Mouse (Mus musculus): ENCODE measurements at regions not wholly inside any gene's neighbourhood (a gene's known extent, or its start where the extent isn't known, plus 50 kb on each side); places are given as distances from the start of the nearest gene placed in this dataset.

DNA sequence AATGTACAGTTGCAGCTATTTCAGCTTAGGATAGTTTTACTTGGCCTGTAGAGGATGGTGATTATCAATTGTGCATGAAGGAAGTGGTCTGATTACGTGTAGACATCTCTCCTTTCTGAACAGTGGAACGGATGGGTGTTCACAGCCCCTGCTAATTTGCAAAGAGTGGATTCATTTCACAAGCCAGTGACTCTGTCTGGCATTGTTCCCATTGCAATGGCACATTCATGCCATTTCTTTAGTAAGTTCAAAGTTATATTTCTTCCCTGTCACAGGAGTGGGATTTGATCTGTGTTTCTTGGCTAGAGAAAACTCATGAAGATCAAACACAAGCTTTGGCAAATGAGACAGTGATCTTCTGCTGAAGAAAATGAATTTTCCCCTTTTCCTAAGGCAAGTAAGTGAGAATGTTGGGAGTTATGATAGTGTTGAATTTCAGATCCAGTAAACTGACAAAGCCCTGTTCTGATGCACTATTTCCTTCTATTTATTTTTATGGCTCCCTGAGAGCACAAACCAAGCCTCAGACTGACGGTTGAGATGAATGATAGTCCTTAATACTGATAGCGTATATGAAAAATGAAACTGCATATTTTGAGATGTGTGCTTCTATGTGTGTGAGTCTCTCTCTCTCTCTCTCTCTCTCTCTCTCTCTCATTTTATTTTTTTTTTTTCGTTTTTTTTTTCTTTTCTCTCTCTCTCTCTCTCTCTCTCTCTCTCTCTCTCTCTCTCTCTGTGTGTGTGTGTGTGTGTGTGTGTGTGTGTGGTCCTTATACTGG is 78.8 kb upstream of the Bmp2 start:
- H3K36me3 ChIP-seq (ENCODE audit: control insufficient read depth, insufficient read depth, low read length) = no peaks in the 10 kb centered on the region
- no peaks in the 10 kb centered on the region for H3K27me3 ChIP-seq (replicated peaks; ENCODE audit: control insufficient read depth, insufficient read depth, low read length)
- no peak overlapping the region for H3K4me2 ChIP-seq (ENCODE audit: low read depth, low read length)
- no peak overlapping the region for H3K4me3 ChIP-seq (ENCODE audit: low read length)
- H3K9me3 ChIP-seq (ENCODE audit: control insufficient read depth, low read length) = no peaks in the 10 kb centered on the region
- H3K4me1 ChIP-seq (ENCODE audit: control insufficient read depth, insufficient read depth, low read length) = no peaks in the 10 kb centered on the region
- H3K27ac ChIP-seq (ENCODE audit: low read length) = no peak overlapping the region
- WGBS = 71% methylated on average over 5 of the region's 5 CpGs
- H3K9ac ChIP-seq (ENCODE audit: low read depth, low read length) = no peak overlapping the region
- ATAC-seq = no peak

DNA sequence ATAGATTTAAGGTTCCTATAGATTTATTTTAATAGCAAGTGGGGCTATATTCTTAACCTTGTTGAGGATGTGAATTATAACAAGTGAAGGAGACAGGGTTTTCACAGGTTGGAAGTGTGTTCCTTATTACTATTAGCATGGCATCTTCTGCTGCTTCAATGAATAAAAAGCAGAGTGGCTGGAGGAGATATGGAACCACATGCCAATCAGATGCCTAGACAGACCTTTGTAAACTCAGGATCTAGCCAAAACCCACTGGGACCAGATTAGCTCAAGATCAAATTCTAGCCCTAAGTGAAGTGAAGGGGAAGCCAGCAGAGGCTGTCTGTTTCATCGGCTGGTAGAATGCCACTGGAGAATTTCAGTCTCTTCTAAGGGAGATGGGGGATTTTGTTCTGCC is 77.8 kb upstream of the Bmp2 start:
- no peak for ATAC-seq
- Histone ChIP-seq H3K4me3 (ENCODE audit: low read length) (no peak overlapping the region), H3K4me2 (ENCODE audit: low read depth, low read length) (no peak overlapping the region), H3K36me3 (ENCODE audit: control insufficient read depth, insufficient read depth, low read length) (no peaks in the 10 kb centered on the region), H3K9me3 (ENCODE audit: control insufficient read depth, low read length) (no peaks in the 10 kb centered on the region), H3K4me1 (ENCODE audit: control insufficient read depth, insufficient read depth, low read length) (no peaks in the 10 kb centered on the region), H3K27ac (ENCODE audit: low read length) (no peak overlapping the region), H3K27me3 (replicated peaks; ENCODE audit: control insufficient read depth, insufficient read depth, low read length) (no peaks in the 10 kb centered on the region), H3K9ac (ENCODE audit: low read depth, low read length) (no peak overlapping the region)
- WGBS = 74% methylated on average over 1 of the region's 1 CpGs

GRCm38 (mm10) chr2:133480870-133481269 is 71.1 kb upstream of the Bmp2 start:
- 67% methylated on average over 3 of the region's 3 CpGs for WGBS
- H3K27me3 ChIP-seq (replicated peaks; ENCODE audit: control insufficient read depth, insufficient read depth, low read length) = no peaks in the 10 kb centered on the region
- no peaks in the 10 kb centered on the region for H3K36me3 ChIP-seq (ENCODE audit: control insufficient read depth, insufficient read depth, low read length)
- H3K4me1 ChIP-seq (ENCODE audit: control insufficient read depth, insufficient read depth, low read length) = peaks cover 3% of the 10 kb centered on the region
- peak overlapping the region; percentile 20; the same call in 1 of the 2 replicates for H3K4me2 ChIP-seq (ENCODE audit: low read depth, low read length)
- peak overlapping the region; percentile 35 for H3K27ac ChIP-seq (ENCODE audit: low read length)
- H3K9ac ChIP-seq (ENCODE audit: low read depth, low read length) = no peak overlapping the region
- no peak overlapping the region for H3K4me3 ChIP-seq (ENCODE audit: low read length)
- peak; percentile 97 for ATAC-seq
- no peaks in the 10 kb centered on the region for H3K9me3 ChIP-seq (ENCODE audit: control insufficient read depth, low read length)

GRCm38 (mm10) chr2:133481305-133481704 is 70.7 kb upstream of the Bmp2 start:
- Histone ChIP-seq H3K27me3 (replicated peaks; ENCODE audit: control insufficient read depth, insufficient read depth, low read length) (no peaks in the 10 kb centered on the region), H3K27ac (ENCODE audit: low read length) (peak overlapping the region; percentile 35), H3K4me2 (ENCODE audit: low read depth, low read length) (peak overlapping the region; percentile 20; the same call in 1 of the 2 replicates), H3K9me3 (ENCODE audit: control insufficient read depth, low read length) (no peaks in the 10 kb centered on the region), H3K36me3 (ENCODE audit: control insufficient read depth, insufficient read depth, low read length) (no peaks in the 10 kb centered on the region), H3K4me1 (ENCODE audit: control insufficient read depth, insufficient read depth, low read length) (peaks cover 3% of the 10 kb centered on the region), H3K9ac (ENCODE audit: low read depth, low read length) (no peak overlapping the region), H3K4me3 (ENCODE audit: low read length) (no peak overlapping the region)
- peak; percentile 35 for ATAC-seq
- WGBS = 75% methylated on average over 6 of the region's 6 CpGs

GRCm38 (mm10) chr2:133481785-133482184 is 70.2 kb upstream of the Bmp2 start:
- no peaks in the 10 kb centered on the region for H3K27me3 ChIP-seq (replicated peaks; ENCODE audit: control insufficient read depth, insufficient read depth, low read length)
- H3K4me2 ChIP-seq (ENCODE audit: low read depth, low read length) = 0 out of 2 replicates have a peak overlapping the region, but pooled peaks have one; percentile 20
- peak; percentile 4; the same call in 1 of the 2 replicates for ATAC-seq
- H3K36me3 ChIP-seq (ENCODE audit: control insufficient read depth, insufficient read depth, low read length) = no peaks in the 10 kb centered on the region
- no peak overlapping the region for H3K4me3 ChIP-seq (ENCODE audit: low read length)
- no peak overlapping the region for H3K27ac ChIP-seq (ENCODE audit: low read length)
- no peaks in the 10 kb centered on the region for H3K9me3 ChIP-seq (ENCODE audit: control insufficient read depth, low read length)
- WGBS = 83% methylated on average over 3 of the region's 3 CpGs
- peaks cover 3% of the 10 kb centered on the region for H3K4me1 ChIP-seq (ENCODE audit: control insufficient read depth, insufficient read depth, low read length)
- H3K9ac ChIP-seq (ENCODE audit: low read depth, low read length) = no peak overlapping the region

GRCm38 (mm10) chr2:133495443-133495842 is 56.5 kb upstream of the Bmp2 start:
- H3K27ac ChIP-seq (ENCODE audit: low read length) = no peak overlapping the region
- no peaks in the 10 kb centered on the region for H3K27me3 ChIP-seq (replicated peaks; ENCODE audit: control insufficient read depth, insufficient read depth, low read length)
- peaks cover 5% of the 10 kb centered on the region; the same call in 1 of the 2 replicates for H3K4me1 ChIP-seq (ENCODE audit: control insufficient read depth, insufficient read depth, low read length)
- ATAC-seq = no peak
- H3K4me2 ChIP-seq (ENCODE audit: low read depth, low read length) = no peak overlapping the region
- H3K36me3 ChIP-seq (ENCODE audit: control insufficient read depth, insufficient read depth, low read length) = no peaks in the 10 kb centered on the region
- no peak overlapping the region for H3K9ac ChIP-seq (ENCODE audit: low read depth, low read length)
- no peak overlapping the region for H3K4me3 ChIP-seq (ENCODE audit: low read length)
- 73% methylated on average over 3 of the region's 3 CpGs for WGBS
- H3K9me3 ChIP-seq (ENCODE audit: control insufficient read depth, low read length) = no peaks in the 10 kb centered on the region

GRCm38 (mm10) chr2:133496389-133496788 is 55.6 kb upstream of the Bmp2 start:
- Histone ChIP-seq H3K9ac (ENCODE audit: low read depth, low read length) (no peak overlapping the region), H3K27ac (ENCODE audit: low read length) (no peak overlapping the region), H3K4me3 (ENCODE audit: low read length) (no peak overlapping the region), H3K36me3 (ENCODE audit: control insufficient read depth, insufficient read depth, low read length) (no peaks in the 10 kb centered on the region), H3K4me1 (ENCODE audit: control insufficient read depth, insufficient read depth, low read length) (peaks cover 5% of the 10 kb centered on the region; the same call in 1 of the 2 replicates), H3K9me3 (ENCODE audit: control insufficient read depth, low read length) (no peaks in the 10 kb centered on the region), H3K27me3 (replicated peaks; ENCODE audit: control insufficient read depth, insufficient read depth, low read length) (no peaks in the 10 kb centered on the region), H3K4me2 (ENCODE audit: low read depth, low read length) (no peak overlapping the region)
- no peak for ATAC-seq

DNA sequence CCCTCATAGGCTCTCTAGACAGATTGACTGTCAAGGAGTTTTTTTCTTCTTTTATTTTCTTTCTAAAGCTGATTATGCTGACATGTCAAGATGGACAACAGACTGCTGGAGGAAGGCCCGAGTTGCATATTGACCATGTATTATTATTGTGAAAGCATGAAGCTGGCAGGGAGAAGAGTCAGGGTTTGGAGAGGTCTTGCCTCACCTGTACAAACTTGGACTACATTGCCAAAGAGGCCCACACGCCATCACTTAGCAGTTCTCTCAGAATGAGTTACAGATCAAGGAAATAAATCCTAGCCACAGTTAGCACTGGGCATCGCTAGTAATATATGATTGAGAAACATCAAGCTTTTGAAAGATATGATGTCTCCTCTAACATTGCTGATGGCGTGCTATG is 54.9 kb upstream of the Bmp2 start:
- H3K4me2 ChIP-seq (ENCODE audit: low read depth, low read length) = no peak overlapping the region
- ATAC-seq = no peak
- H3K4me3 ChIP-seq (ENCODE audit: low read length) = no peak overlapping the region
- WGBS = 81% methylated on average over 4 of the region's 4 CpGs
- H3K9me3 ChIP-seq (ENCODE audit: control insufficient read depth, low read length) = no peaks in the 10 kb centered on the region
- H3K27ac ChIP-seq (ENCODE audit: low read length) = no peak overlapping the region
- H3K36me3 ChIP-seq (ENCODE audit: control insufficient read depth, insufficient read depth, low read length) = no peaks in the 10 kb centered on the region
- H3K4me1 ChIP-seq (ENCODE audit: control insufficient read depth, insufficient read depth, low read length) = peaks cover 5% of the 10 kb centered on the region; the same call in 1 of the 2 replicates
- H3K27me3 ChIP-seq (replicated peaks; ENCODE audit: control insufficient read depth, insufficient read depth, low read length) = no peaks in the 10 kb centered on the region
- no peak overlapping the region for H3K9ac ChIP-seq (ENCODE audit: low read depth, low read length)

DNA sequence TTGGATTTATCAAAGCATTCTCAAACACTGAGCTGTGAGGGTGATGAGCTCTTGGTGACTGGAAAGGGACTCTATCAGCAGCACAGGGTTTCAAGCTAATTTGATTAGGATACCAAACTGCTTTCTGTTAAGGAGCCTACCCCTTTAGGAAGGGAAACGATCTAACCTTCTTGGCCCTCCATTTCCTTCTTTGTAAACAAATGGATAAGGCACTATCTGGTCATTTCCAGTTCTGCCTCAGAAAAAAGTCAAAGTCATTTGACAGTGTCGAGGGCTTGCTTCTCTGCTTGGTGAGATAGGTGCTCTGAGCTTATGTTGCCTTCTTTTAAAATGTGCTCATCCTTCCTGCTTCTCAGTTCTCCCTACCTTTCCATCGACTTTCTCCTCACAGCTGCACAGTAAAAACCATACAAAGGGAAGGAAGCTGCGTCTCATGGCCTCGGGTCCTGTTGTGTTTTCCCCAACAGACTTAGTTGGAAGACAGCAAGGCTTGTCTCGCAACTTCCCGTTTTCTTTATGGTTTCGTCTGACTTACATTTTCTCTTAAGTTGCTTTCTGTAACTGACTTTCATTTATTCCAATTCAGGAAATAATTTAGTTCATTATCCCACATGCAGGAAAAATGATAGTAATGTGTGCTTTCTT is 54.3 kb upstream of the Bmp2 start:
- WGBS = 62% methylated on average over 8 of the region's 8 CpGs
- Histone ChIP-seq H3K4me2 (ENCODE audit: low read depth, low read length) (no peak overlapping the region), H3K9ac (ENCODE audit: low read depth, low read length) (no peak overlapping the region), H3K4me1 (ENCODE audit: control insufficient read depth, insufficient read depth, low read length) (peaks cover 5% of the 10 kb centered on the region; the same call in 1 of the 2 replicates), H3K9me3 (ENCODE audit: control insufficient read depth, low read length) (no peaks in the 10 kb centered on the region), H3K27me3 (replicated peaks; ENCODE audit: control insufficient read depth, insufficient read depth, low read length) (no peaks in the 10 kb centered on the region), H3K4me3 (ENCODE audit: low read length) (no peak overlapping the region), H3K36me3 (ENCODE audit: control insufficient read depth, insufficient read depth, low read length) (no peaks in the 10 kb centered on the region), H3K27ac (ENCODE audit: low read length) (peak overlapping the region; percentile 90)
- ATAC-seq = no peak

All from intestine, embryonic 16.5 days (tissue).